In genomic region chr17:79728053-79728584, GRCm38 (mm10) we compare ENCODE assay signal across 10 mouse cellular contexts. TPM values are rescaled to one million over a fixed set of nuclear protein-coding genes. Genes with fewer than 3 reads are reported as not detected.
DNase-seq lines count a peak whose midpoint lies in the region; ATAC-seq lines count a peak whose summit lies in the region.
"Had no signal": no experiment of that assay in that cellular context is flagged by ENCODE, and none has a peak within 500 bp of the region (broad histone marks: within the 10 kb centered on the region; RNA-seq: fewer than 3 reads in every experiment).

No protein-coding gene starts in this region.

- H3K4me2 ChIP-seq in heart, embryonic 14.5 days (ENCODE audit: low read length) = peak overlapping the region; percentile 64

- ATAC-seq in heart, embryonic 14.5 days (ENCODE audit: insufficient number of reproducible peaks, insufficient read depth, low FRiP score, low read depth) = no peak
- ATAC-seq in megakaryocyte progenitor cell, adult 5-6 weeks (replicated peaks; ENCODE audit: poor library complexity) = peak; percentile 11; the same call in 1 of the 2 replicates
- ATAC-seq: activated CD4-positive, CD25-positive, alpha-beta regulatory T cell, adult 4 months had no signal

- no peaks in the 10 kb centered on the region for H3K36me3 ChIP-seq in heart, embryonic 14.5 days (ENCODE audit: control insufficient read depth, insufficient read depth, low read length)
- H3K36me3 ChIP-seq in embryonic facial prominence, embryonic 10.5 days (replicated peaks) = no peaks in the 10 kb centered on the region

- DNase-seq in heart, adult 18-20 months = no peak
- peak; percentile 53 for DNase-seq in embryonic facial prominence, embryonic 10.5 days (ENCODE audit: low spot score)
- DNase-seq in forelimb bud, embryonic 11.5 days (ENCODE audit: low read depth, low spot score) = peak; percentile 40
- DNase-seq in B cell, adult 2 months = no peak
- no peak for DNase-seq in ovary, postnatal 14 days (ENCODE audit: low spot score)
- DNase-seq in cerebellum, adult 9-10 months = no peak
- DNase-seq: cerebellum, adult 2 months had no signal

- peaks cover 14 to 24% of the 10 kb centered on the region in 2 experiments for H3K4me1 ChIP-seq in heart, embryonic 14.5 days (ENCODE audit: control insufficient read depth in 2 of 2, insufficient read depth in 2 of 2, low read length in 2 of 2)
- peaks cover 42% of the 10 kb centered on the region for H3K4me1 ChIP-seq in embryonic facial prominence, embryonic 10.5 days

- 29% methylated on average over 14 of the region's 14 CpGs for WGBS in heart, embryonic 14.5 days
- 28% methylated on average over 14 of the region's 14 CpGs for WGBS in embryonic facial prominence, embryonic 10.5 days

- 0 out of 4 replicates have a peak overlapping the region, but pooled peaks of 1 of the 2 experiments have one; percentile 12 for H3K27ac ChIP-seq in heart, embryonic 14.5 days (replicated peaks in 1 of 2; ENCODE audit: control insufficient read depth in 1 of 2, insufficient read depth in 1 of 2, low read depth in 2 of 2, low read length in 2 of 2)
- H3K27ac ChIP-seq in embryonic facial prominence, embryonic 10.5 days (replicated peaks) = peak overlapping the region; percentile 65

- no peaks in the 10 kb centered on the region for H3K9me3 ChIP-seq in heart, embryonic 14.5 days (ENCODE audit: control insufficient read depth, low read length)
- no peaks in the 10 kb centered on the region for H3K9me3 ChIP-seq in embryonic facial prominence, embryonic 10.5 days

- no peaks in the 10 kb centered on the region for H3K27me3 ChIP-seq in heart, embryonic 14.5 days (ENCODE audit: control insufficient read depth, insufficient read depth, low read length)
- peaks cover 31% of the 10 kb centered on the region for H3K27me3 ChIP-seq in embryonic facial prominence, embryonic 10.5 days (replicated peaks; ENCODE audit: low read depth, poor library complexity, severe bottlenecking)

- H3K9ac ChIP-seq in heart, embryonic 14.5 days (ENCODE audit: low read length) = no peak overlapping the region

- peak overlapping the region; percentile 28 to 32 for H3K4me3 ChIP-seq in heart, embryonic 14.5 days (ENCODE audit: control insufficient read depth in 1 of 2, insufficient read depth in 1 of 2, low read depth in 1 of 2, low read length in 2 of 2)
- peak overlapping the region; percentile 37 for H3K4me3 ChIP-seq in embryonic facial prominence, embryonic 10.5 days

RNA-seq across cellular contexts. Expression of gene Cyp1b1, which starts 13.3 kb away (rescaled TPM):
- 0.36 and 1.1 TPM in 2 replicates for polyA plus RNA-seq in heart, embryonic 14.5 days (2014; fragmentation: Nextera tagmentation; extraction: Ambion mirVana)
- total RNA-seq in heart, adult 18-20 months (2021) = 10 to 100 TPM in 1 of 2 experiments, 1 to 10 TPM in 1; 6.2 to 11.0 TPM
- 4.0 and 6.1 TPM in 2 replicates for polyA plus RNA-seq in embryonic facial prominence, embryonic 10.5 days (2016; fragmentation: Nextera tagmentation; extraction: Ambion mirVana)
- total RNA-seq in megakaryocyte progenitor cell, adult 5-6 weeks (2015) = 0.10 TPM in 1 of 2 replicates, not detected in the other
- total RNA-seq in megakaryocyte progenitor cell, adult 5-6 weeks (2017) = 0.07 TPM in 1 of 2 replicates, not detected in the other
- polyA plus RNA-seq: activated CD4-positive, CD25-positive, alpha-beta regulatory T cell, adult 4 months had no signal

Comparison
In these comparisons a context has a peak if more than half of its experiments do, and no peak if none do; other contexts are left out.
1. DNase-seq: peak in embryonic facial prominence, embryonic 10.5 days (single experiment) and forelimb bud, embryonic 11.5 days (single experiment); none in heart, adult 18-20 months (0 of 2), B cell, adult 2 months (0 of 2), ovary, postnatal 14 days (single experiment) and cerebellum, adult 9-10 months (single experiment).
2. RNA of gene Cyp1b1, which starts 13.3 kb away (total RNA-seq): 6.2 to 11.0 TPM in heart, adult 18-20 months; 0.07 to 0.10 TPM in megakaryocyte progenitor cell, adult 5-6 weeks; every median in the first group is over 4 times any median in the second.